Mouse (Mus musculus) liver, embryonic 12.5 days (tissue): ENCODE data around the gene Zdhhc22. TPM values are rescaled to one million over a fixed set of nuclear protein-coding genes. Genes with fewer than 3 reads are reported as not detected.

Source experiments
- microRNA-seq: library from miRNA; unstranded; fragments of <30 nt; microRNA quantifications from one replicate; pipeline ENCODE4, GENCODE M21; 2017
- polyA plus RNA-seq: library from polyadenylated mRNA; unstranded; fragments of >200 nt; fragmentation: Nextera tagmentation; extraction: Ambion mirVana; gene quantifications from 2 replicates; pipeline ENCODE4 v1.2.1, GENCODE M21; 2016

Gene Zdhhc22
- polyA plus RNA-seq, 1 experiment from 2014 or later, result not detected

Small RNA genes lying within 50 kb of the gene (microRNA-seq; reads per million reads assigned to microRNA genes)
- not detected for gene Gm25847

Other genes with a start within 250 kb of the Zdhhc22 start
- gene Irf2bpl, start 105.6 kb downstream of the Zdhhc22 start, polyA plus RNA-seq, result 6.7 and 7.7 TPM in 2 replicates
- 18.0 and 19.2 TPM in 2 replicates for gene Cipc, start 43.4 kb downstream of the Zdhhc22 start, polyA plus RNA-seq
- gene Tmem63c, start 30.9 kb upstream of the Zdhhc22 start, polyA plus RNA-seq, result not detected in 2 replicates
- 0.17 TPM in 1 of 2 replicates, not detected in the other for gene Ngb, start 112.1 kb upstream of the Zdhhc22 start, polyA plus RNA-seq
- 44.8 and 49.2 TPM in 2 replicates for gene Gstz1, start 156.7 kb upstream of the Zdhhc22 start, polyA plus RNA-seq
- gene Pomt2, start 157.5 kb upstream of the Zdhhc22 start, polyA plus RNA-seq, result 7.1 and 7.3 TPM in 2 replicates
- gene Samd15, start 209.3 kb upstream of the Zdhhc22 start, polyA plus RNA-seq, result 16.2 and 16.7 TPM in 2 replicates
- gene Tmed8, start 210.0 kb upstream of the Zdhhc22 start, polyA plus RNA-seq, result 1.3 and 1.4 TPM in 2 replicates
- 0.32 and 0.49 TPM in 2 replicates for gene Noxred1, start 248.3 kb upstream of the Zdhhc22 start, polyA plus RNA-seq